Mouse (Mus musculus): ENCODE results near the gene Yy2. TPM values are rescaled to one million over a fixed set of nuclear protein-coding genes. Genes with fewer than 3 reads are reported as not detected.

Yy2 gene
- total and polyA plus RNA-seq, 2 experiments from 2014 or later, result 1.4 to 2.8 TPM

- 20% methylated on average over 3 of the region's 3 CpGs for WGBS
- no peak for ATAC-seq
- DNase-seq (ENCODE audit: low spot score), result no peak
- Histone ChIP-seq H3K9ac (replicated peaks; ENCODE audit: low read length) (no peak overlapping the region), H3K36me3 (ENCODE audit: insufficient read depth, low read length) (no peaks in the 10 kb centered on the region), H3K9me3 (ENCODE audit: low read length) (no peaks in the 10 kb centered on the region), H3K27me3 (ENCODE audit: insufficient read depth, low read length) (no peaks in the 10 kb centered on the region), H3K4me1 (ENCODE audit: insufficient read depth, low read length) (no peaks in the 10 kb centered on the region), H3K4me2 (ENCODE audit: low read depth, low read length) (no peak overlapping the region), H3K4me3 (ENCODE audit: low read length) (no peak overlapping the region), H3K27ac (no peak overlapping the region)
- no peak for TF ChIP-seq CTCF (IDR thresholded peaks at IDR 0.05; ENCODE audit: low read depth)
Measured at GRCm38 (mm10) chrX:157547082-157547481, 21.7 kb downstream of the Yy2 start.

Other genes with a start within 250 kb of the Yy2 start
- gene Phex, start 153.7 kb downstream of the Yy2 start, total RNA-seq (2014; rRNA removed), result 0.93 and 0.99 TPM in 2 replicates
- 0.23 and 0.28 TPM in 2 replicates for gene Phex, start 153.7 kb downstream of the Yy2 start, polyA plus RNA-seq (2015; fragmentation: Nextera tagmentation; extraction: Ambion mirVana)
- gene Sms, start 76.7 kb downstream of the Yy2 start, total RNA-seq (2014; rRNA removed), result 94.5 and 109 TPM in 2 replicates
- 174 and 179 TPM in 2 replicates for gene Sms, start 76.7 kb downstream of the Yy2 start, polyA plus RNA-seq (2015; fragmentation: Nextera tagmentation; extraction: Ambion mirVana)
- gene Mbtps2, start 29.7 kb upstream of the Yy2 start, total RNA-seq (2014; rRNA removed), result 10.3 and 14.5 TPM in 2 replicates
- gene Mbtps2, start 29.7 kb upstream of the Yy2 start, polyA plus RNA-seq (2015; fragmentation: Nextera tagmentation; extraction: Ambion mirVana), result 21.6 and 22.6 TPM in 2 replicates
- 1.0 TPM in 1 of 2 replicates, not detected in the other for gene Smpx, start 129.9 kb upstream of the Yy2 start, total RNA-seq (2014; rRNA removed)
- 0.63 and 0.89 TPM in 2 replicates for gene Smpx, start 129.9 kb upstream of the Yy2 start, polyA plus RNA-seq (2015; fragmentation: Nextera tagmentation; extraction: Ambion mirVana)
- 0.07 TPM in 1 of 2 replicates, not detected in the other for gene Klhl34, start 249.4 kb upstream of the Yy2 start, total RNA-seq (2014; rRNA removed)
- 0.73 and 1.4 TPM in 2 replicates for gene Klhl34, start 249.4 kb upstream of the Yy2 start, polyA plus RNA-seq (2015; fragmentation: Nextera tagmentation; extraction: Ambion mirVana)

Data from hindbrain, postnatal 0 days (tissue).